Mouse (Mus musculus) forebrain, embryonic 14.5 days (tissue): Measurements from ENCODE around the gene Ppfia4. TPM values are rescaled to one million over a fixed set of nuclear protein-coding genes. Genes with fewer than 3 reads are reported as not detected.
A peak's percentile ranks its signal among the peaks of the same experiment; 100 is the strongest.

Source experiments
- ATAC-seq: fragments of 200-750 bp; cut with Nextera tagmentation; 2 replicates; pipeline ENCODE4 v1.8.0; 2017; ENCODE audit warnings: mild to moderate bottlenecking, moderate library complexity
- DNase-seq: peaks from one replicate; pipeline ENCODE4 v3.0.0-alpha.2; 2015; ENCODE audit warnings: low spot score
- H3K27ac ChIP-seq: fragments of 300-500 bp; sonication (generic); 2 replicates; pipeline ENCODE4 v1.5.1; 2014; ENCODE audit warnings: low read depth, mild to moderate bottlenecking, control low read depth, low read length, moderate library complexity
- H3K27me3 ChIP-seq: fragments of 300-500 bp; sonication (generic); replicated peaks from 2 replicates; pipeline ENCODE4 v1.6.1; 2014; ENCODE audit warnings: low read length, control low read depth, mixed read lengths; ENCODE audit not compliant: control insufficient read depth, insufficient read depth
- H3K36me3 ChIP-seq: fragments of 300-500 bp; sonication (generic); 2 replicates; pipeline ENCODE4 v1.6.1; 2014; ENCODE audit warnings: low read length, control low read depth; ENCODE audit not compliant: control insufficient read depth, insufficient read depth
- H3K4me1 ChIP-seq: fragments of 300-500 bp; sonication (generic); 2 replicates; pipeline ENCODE4 v1.6.1; 2014; ENCODE audit warnings: antibody characterized with exemption, low read length, control low read depth; ENCODE audit not compliant: control insufficient read depth, insufficient read depth
- H3K4me2 ChIP-seq: fragments of 300-500 bp; sonication (generic); 2 replicates; pipeline ENCODE4 v1.6.1; 2014; ENCODE audit warnings: mild to moderate bottlenecking, control low read depth, low read length
- H3K4me3 ChIP-seq: fragments of 300-500 bp; sonication (generic); 2 replicates; pipeline ENCODE4 v1.5.1; 2014; ENCODE audit warnings: low read depth, low read length, control low read depth
- H3K9ac ChIP-seq: fragments of 300-500 bp; sonication (generic); 2 replicates; pipeline ENCODE4 v1.6.1; 2014; ENCODE audit warnings: mild to moderate bottlenecking, low read length, control low read depth, moderate library complexity
- H3K9me3 ChIP-seq: fragments of 300-500 bp; sonication (generic); replicated peaks from 2 replicates; pipeline ENCODE4 v1.6.1; 2016; ENCODE audit warnings: low read length, control low read depth, mixed read lengths; ENCODE audit not compliant: control insufficient read depth
- WGBS: fragments of 180-500 bp; shearing (Covaris S2); extraction: QIAGEN DNeasy Blood & Tissue Kit; methylation state at CpG from one replicate; pipeline ENCODE4 v1.1.7; 2014; 5-methylcytosine and 5-hydroxymethylcytosine counted together
- polyA plus RNA-seq: library from polyadenylated mRNA; unstranded; fragments of >200 nt; fragmentation: Nextera tagmentation; extraction: Ambion mirVana; gene quantifications from 2 replicates; pipeline ENCODE4 v1.2.1, GENCODE M21; 2014

The Ppfia4 gene
- polyA plus RNA-seq, 1 experiment from 2014 or later: 5.0 TPM

GRCm38 (mm10) chr1:134288239-134288638 is 44.5 kb downstream of the Ppfia4 start:
- Histone ChIP-seq H3K4me2 (no peak overlapping the region), H3K9ac (no peak overlapping the region), H3K4me3 (no peak overlapping the region), H3K27me3 (no peaks in the 10 kb centered on the region), H3K4me1 (peaks cover 3% of the 10 kb centered on the region; the same call in 1 of the 2 replicates), H3K27ac (no peak overlapping the region), H3K36me3 (no peaks in the 10 kb centered on the region), H3K9me3 (no peaks in the 10 kb centered on the region)
- DNase-seq: no peak
- ATAC-seq: no peak
- 74% methylated on average over 3 of the region's 3 CpGs for WGBS

- DNase-seq (no peak), ATAC-seq (no peak)
- Histone ChIP-seq H3K27me3 (no peaks in the 10 kb centered on the region), H3K9me3 (no peaks in the 10 kb centered on the region), H3K36me3 (no peaks in the 10 kb centered on the region), H3K4me1 (no peaks in the 10 kb centered on the region), H3K9ac (no peak overlapping the region), H3K4me3 (no peak overlapping the region), H3K4me2 (no peak overlapping the region), H3K27ac (no peak overlapping the region)
- 59% methylated on average over 10 of the region's 10 CpGs for WGBS
These were observed 47.1 kb downstream of the Ppfia4 start for GRCm38 (mm10) chr1:134285458-134286120.

- Histone ChIP-seq H3K36me3 (no peaks in the 10 kb centered on the region), H3K9me3 (no peaks in the 10 kb centered on the region), H3K27ac (no peak overlapping the region), H3K4me2 (no peak overlapping the region), H3K4me3 (no peak overlapping the region), H3K9ac (no peak overlapping the region), H3K4me1 (no peaks in the 10 kb centered on the region), H3K27me3 (no peaks in the 10 kb centered on the region)
- ATAC-seq (no peak), DNase-seq (no peak)
- WGBS: 58% methylated on average over 1 of the region's 1 CpGs
These were observed 49.6 kb downstream of the Ppfia4 start for GRCm38 (mm10) chr1:134283108-134283507.

- H3K9ac ChIP-seq: no peak overlapping the region
- H3K27me3 ChIP-seq: no peaks in the 10 kb centered on the region
- no peak for DNase-seq
- H3K9me3 ChIP-seq: no peaks in the 10 kb centered on the region
- H3K4me2 ChIP-seq: no peak overlapping the region
- no peak overlapping the region for H3K4me3 ChIP-seq
- H3K27ac ChIP-seq: no peak overlapping the region
- no peak for ATAC-seq
- H3K4me1 ChIP-seq: no peaks in the 10 kb centered on the region
- H3K36me3 ChIP-seq: no peaks in the 10 kb centered on the region
- WGBS: 90% methylated on average over 3 of the region's 3 CpGs
These were observed 50.4 kb downstream of the Ppfia4 start for GRCm38 (mm10) chr1:134282342-134282741.

GRCm38 (mm10) chr1:134281563-134281962 is 51.2 kb downstream of the Ppfia4 start:
- ATAC-seq: no peak
- H3K9me3 ChIP-seq: no peaks in the 10 kb centered on the region
- H3K27me3 ChIP-seq: no peaks in the 10 kb centered on the region
- H3K4me1 ChIP-seq: no peaks in the 10 kb centered on the region
- no peaks in the 10 kb centered on the region for H3K36me3 ChIP-seq
- H3K27ac ChIP-seq: no peak overlapping the region
- no peak for DNase-seq
- WGBS: 73% methylated on average over 4 of the region's 4 CpGs
- H3K4me2 ChIP-seq: no peak overlapping the region
- H3K4me3 ChIP-seq: no peak overlapping the region
- H3K9ac ChIP-seq: no peak overlapping the region

GRCm38 (mm10) chr1:134280174-134280573 is 52.6 kb downstream of the Ppfia4 start:
- DNase-seq (no peak), ATAC-seq (no peak)
- Histone ChIP-seq H3K4me3 (no peak overlapping the region), H3K36me3 (no peaks in the 10 kb centered on the region), H3K27ac (no peak overlapping the region), H3K9me3 (no peaks in the 10 kb centered on the region), H3K27me3 (no peaks in the 10 kb centered on the region), H3K4me1 (0 out of 2 replicates have a peak, but pooled peaks cover 3% of the 10 kb centered on the region), H3K4me2 (no peak overlapping the region), H3K9ac (no peak overlapping the region)
- 70% methylated on average over 5 of the region's 5 CpGs for WGBS

- Histone ChIP-seq H3K4me1 (peaks cover 7% of the 10 kb centered on the region), H3K27me3 (no peaks in the 10 kb centered on the region), H3K9me3 (no peaks in the 10 kb centered on the region), H3K36me3 (no peaks in the 10 kb centered on the region), H3K9ac (no peak overlapping the region), H3K27ac (no peak overlapping the region), H3K4me2 (no peak overlapping the region), H3K4me3 (no peak overlapping the region)
- DNase-seq: no peak
- no peak for ATAC-seq
- 86% methylated on average over 7 of the region's 7 CpGs for WGBS
These were observed 55.9 kb downstream of the Ppfia4 start for GRCm38 (mm10) chr1:134276823-134277222.

- no peak overlapping the region for H3K9ac ChIP-seq
- H3K9me3 ChIP-seq: no peaks in the 10 kb centered on the region
- no peaks in the 10 kb centered on the region for H3K27me3 ChIP-seq
- H3K4me3 ChIP-seq: no peak overlapping the region
- no peaks in the 10 kb centered on the region for H3K36me3 ChIP-seq
- WGBS: 63% methylated on average over 13 of the region's 13 CpGs
- no peak overlapping the region for H3K27ac ChIP-seq
- ATAC-seq (no peak), DNase-seq (peak; percentile 23)
- H3K4me2 ChIP-seq: no peak overlapping the region
- peaks cover 7% of the 10 kb centered on the region for H3K4me1 ChIP-seq
These were observed 56.9 kb downstream of the Ppfia4 start for GRCm38 (mm10) chr1:134275616-134276464.

GRCm38 (mm10) chr1:134274483-134274920 is 58.2 kb downstream of the Ppfia4 start:
- WGBS: 75% methylated on average over 7 of the region's 7 CpGs
- Histone ChIP-seq H3K27me3 (no peaks in the 10 kb centered on the region), H3K9me3 (no peaks in the 10 kb centered on the region), H3K9ac (no peak overlapping the region), H3K4me1 (peaks cover 7% of the 10 kb centered on the region), H3K4me2 (no peak overlapping the region), H3K27ac (peak overlapping the region; percentile 66; the same call in 1 of the 2 replicates), H3K36me3 (no peaks in the 10 kb centered on the region), H3K4me3 (no peak overlapping the region)
- ATAC-seq (peak; percentile 20; the same call in 1 of the 2 replicates), DNase-seq (peak; percentile 42)
